Mouse (Mus musculus) embryo, embryonic 11 days (tissue): ENCODE measurements around the gene Rpp25.
A peak's percentile ranks its signal among the peaks of the same experiment; 100 is the strongest.

ENCODE experiments used
- DNase-seq: peaks from one replicate; pipeline ENCODE4 v3.0.0-alpha.2; 2015

The Rpp25 gene

GRCm38 (mm10) chr9:57521056-57521911 lies 17.5 kb downstream of the Rpp25 start, which contains the start of gene Cox5a:
Gene Cox5a (plus strand): TSS chr9:57521274.
- DNase-seq = peak; percentile 98

GRCm38 (mm10) chr9:57522114-57522860 lies 18.5 kb downstream of the Rpp25 start:
- no peak for DNase-seq

GRCm38 (mm10) chr9:57522861-57523246 lies 19.0 kb downstream of the Rpp25 start:
- DNase-seq = no peak

GRCm38 (mm10) chr9:57523754-57524153 lies 19.9 kb downstream of the Rpp25 start:
- peak; percentile 88 for DNase-seq

- DNase-seq = no peak
These were observed 20.6 kb downstream of the Rpp25 start for GRCm38 (mm10) chr9:57524439-57524838.

GRCm38 (mm10) chr9:57525516-57525915 lies 21.7 kb downstream of the Rpp25 start:
- no peak for DNase-seq

GRCm38 (mm10) chr9:57526435-57526834 lies 22.6 kb downstream of the Rpp25 start:
- DNase-seq = no peak

- no peak for DNase-seq
These were observed 28.1 kb downstream of the Rpp25 start for GRCm38 (mm10) chr9:57531946-57532345.

- DNase-seq = no peak
These were observed 32.5 kb downstream of the Rpp25 start for GRCm38 (mm10) chr9:57536362-57536761.

- DNase-seq = peak; percentile 96
These were observed 33.4 kb downstream of the Rpp25 start, which contains the start of gene Fam219b for GRCm38 (mm10) chr9:57537044-57537727. Gene Fam219b (plus strand): TSS chr9:57537528.

GRCm38 (mm10) chr9:57537728-57538181 lies 33.9 kb downstream of the Rpp25 start:
- DNase-seq = no peak

- DNase-seq = no peak
These were observed 35.7 kb downstream of the Rpp25 start for GRCm38 (mm10) chr9:57539550-57539949.

- DNase-seq = peak; percentile 72
These were observed 37.5 kb downstream of the Rpp25 start for GRCm38 (mm10) chr9:57541312-57541711.

GRCm38 (mm10) chr9:57543951-57544350 lies 40.1 kb downstream of the Rpp25 start:
- DNase-seq = no peak

GRCm38 (mm10) chr9:57547287-57547686 lies 43.5 kb downstream of the Rpp25 start:
- DNase-seq = no peak

GRCm38 (mm10) chr9:57547869-57548268 lies 44.0 kb downstream of the Rpp25 start:
- no peak for DNase-seq

- no peak for DNase-seq
These were observed 45.4 kb downstream of the Rpp25 start for GRCm38 (mm10) chr9:57549186-57549585.

GRCm38 (mm10) chr9:57550126-57550862 lies 46.5 kb downstream of the Rpp25 start:
- DNase-seq = no peak

- peak; percentile 89 for DNase-seq
These were observed 48.5 kb downstream of the Rpp25 start, which contains the start of gene Mpi for GRCm38 (mm10) chr9:57552139-57552887. Gene Mpi (minus strand): TSS chr9:57552763.

GRCm38 (mm10) chr9:57553119-57553518 lies 49.3 kb downstream of the Rpp25 start:
- no peak for DNase-seq

GRCm38 (mm10) chr9:57554753-57555152 lies 50.9 kb downstream of the Rpp25 start:
- DNase-seq = no peak
